In the genomic region with DNA sequence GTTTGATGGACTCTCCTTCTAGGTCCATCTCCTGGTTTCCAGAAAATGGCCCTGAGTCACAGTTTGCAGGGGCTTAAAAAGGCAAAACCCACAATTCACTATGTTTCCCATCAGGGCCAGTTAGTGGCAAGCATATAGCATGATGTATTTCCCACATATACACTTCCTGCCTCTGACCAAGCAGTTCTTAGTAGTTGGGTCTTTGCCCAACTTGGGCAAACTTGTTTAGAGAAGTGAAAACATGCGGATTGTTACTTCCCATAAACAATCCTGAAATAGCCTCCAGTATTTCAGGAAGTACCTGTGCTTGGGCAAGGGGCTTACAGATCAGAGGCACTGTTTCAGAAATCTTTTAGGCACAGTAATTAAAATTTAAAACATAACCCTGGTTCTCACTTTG, we compare ENCODE assay signal across 19 mouse cellular contexts. TPM values are rescaled to one million over a fixed set of nuclear protein-coding genes. Genes with fewer than 3 reads are reported as not detected.
DNase-seq lines count a peak whose midpoint lies in the region; ATAC-seq and TF ChIP-seq lines count a peak whose summit lies in the region.
"Had no signal": no experiment of that assay in that cellular context is flagged by ENCODE, and none has a peak within 500 bp of the region (broad histone marks: within the 10 kb centered on the region; RNA-seq: fewer than 3 reads in every experiment).

No protein-coding gene starts in this region.

- TF ChIP-seq POLR2A in liver, adult 2 months (IDR thresholded peaks at IDR 0.05; ENCODE audit: extremely low read depth, insufficient read depth, low read length) = no peak
- no peak for TF ChIP-seq POLR2A in cerebellum, adult 2 months (IDR thresholded peaks at IDR 0.05; ENCODE audit: borderline replicate concordance, insufficient read depth, low read length)

- no peak overlapping the region for H3K27ac ChIP-seq in heart, embryonic 10.5 days
- no peak overlapping the region for H3K27ac ChIP-seq in liver, adult 2 months (replicated peaks; ENCODE audit: insufficient read depth, low read depth, low read length)
- H3K27ac ChIP-seq in liver, embryonic 11.5 days (ENCODE audit: low read depth, low read length) = no peak overlapping the region
- no peak overlapping the region for H3K27ac ChIP-seq in cerebellum, adult 2 months (ENCODE audit: insufficient read depth, low read length)
- H3K27ac ChIP-seq: heart, embryonic 15.5 days; hindbrain, embryonic 14.5 days; limb, embryonic 12.5 days had no signal

- H3K9me3 ChIP-seq in heart, embryonic 10.5 days = no peaks in the 10 kb centered on the region
- no peaks in the 10 kb centered on the region for H3K9me3 ChIP-seq in liver, embryonic 11.5 days (ENCODE audit: control insufficient read depth, low read length)
- H3K9me3 ChIP-seq: heart, embryonic 15.5 days; limb, embryonic 12.5 days had no signal

- WGBS in heart, embryonic 10.5 days = 74% methylated on average over 1 of the region's 1 CpGs
- 72% methylated on average over 1 of the region's 1 CpGs for WGBS in liver, adult 2 months
- WGBS in liver, embryonic 11.5 days = 50% methylated on average over 1 of the region's 1 CpGs
- WGBS in cerebellum, adult 2 months = 76% methylated on average over 1 of the region's 1 CpGs

- H3K79me2 ChIP-seq in liver, adult 2 months (ENCODE audit: control insufficient read depth, insufficient read depth, low read length) = no peaks in the 10 kb centered on the region

- no peak overlapping the region for H3K9ac ChIP-seq in liver, adult 2 months (ENCODE audit: low read depth, low read length)
- no peak overlapping the region for H3K9ac ChIP-seq in liver, embryonic 11.5 days (ENCODE audit: low read depth, low read length)
- H3K9ac ChIP-seq: heart, embryonic 15.5 days; hindbrain, embryonic 14.5 days; limb, embryonic 12.5 days had no signal

- H3K4me2 ChIP-seq in liver, embryonic 11.5 days = no peak overlapping the region
- H3K4me2 ChIP-seq: heart, embryonic 15.5 days; hindbrain, embryonic 14.5 days; limb, embryonic 12.5 days; midbrain, embryonic 11.5 days had no signal

- H3K4me1 ChIP-seq in heart, embryonic 10.5 days = no peaks in the 10 kb centered on the region
- H3K4me1 ChIP-seq in liver, adult 2 months (ENCODE audit: control insufficient read depth, insufficient read depth, low read length) = no peaks in the 10 kb centered on the region
- H3K4me1 ChIP-seq in liver, embryonic 11.5 days (replicated peaks; ENCODE audit: control insufficient read depth, insufficient read depth, low read length) = no peaks in the 10 kb centered on the region
- H3K4me1 ChIP-seq in cerebellum, adult 2 months (ENCODE audit: control insufficient read depth, insufficient read depth, low read length) = no peaks in the 10 kb centered on the region
- H3K4me1 ChIP-seq: heart, embryonic 15.5 days; limb, embryonic 12.5 days had no signal

- no peaks in the 10 kb centered on the region for H3K36me3 ChIP-seq in heart, embryonic 10.5 days
- no peaks in the 10 kb centered on the region for H3K36me3 ChIP-seq in liver, adult 2 months (ENCODE audit: control insufficient read depth, insufficient read depth, low read length)
- H3K36me3 ChIP-seq in liver, embryonic 11.5 days (ENCODE audit: control insufficient read depth, insufficient read depth, low read length) = no peaks in the 10 kb centered on the region
- H3K36me3 ChIP-seq: heart, embryonic 15.5 days; limb, embryonic 12.5 days had no signal

- no peaks in the 10 kb centered on the region for H3K27me3 ChIP-seq in heart, embryonic 10.5 days (ENCODE audit: insufficient read depth, poor library complexity, severe bottlenecking)
- H3K27me3 ChIP-seq in liver, adult 2 months (ENCODE audit: control insufficient read depth, insufficient read depth, low read length) = no peaks in the 10 kb centered on the region
- no peaks in the 10 kb centered on the region for H3K27me3 ChIP-seq in liver, embryonic 11.5 days (replicated peaks; ENCODE audit: control insufficient read depth, insufficient read depth, low read length)
- no peaks in the 10 kb centered on the region for H3K27me3 ChIP-seq in cerebellum, adult 2 months (ENCODE audit: control insufficient read depth, insufficient read depth, low read length)
- H3K27me3 ChIP-seq: heart, embryonic 15.5 days; limb, embryonic 12.5 days had no signal

- DNase-seq in heart, adult 8-10 months (ENCODE audit: low spot score) = peak; percentile 28
- DNase-seq in heart, embryonic 10.5 days (ENCODE audit: low spot score) = no peak
- DNase-seq in liver, adult 2 months (ENCODE audit: extremely low read depth, low read depth, low spot score) = peak; percentile 41
- DNase-seq in liver, embryonic 11.5 days (ENCODE audit: low spot score) = no peak
- DNase-seq in monocyte, adult 2 months (ENCODE audit: low read depth in 1 of 2, low spot score in 2 of 2) = peak; percentile 21 to 34
- no peak for DNase-seq in cerebellum, adult 2 months
- DNase-seq in neural tube, embryonic 10.5 days (ENCODE audit: extremely low spot score, low spot score) = no peak
- DNase-seq: cerebellum, adult 18-20 months; gastrocnemius, postnatal 10 days; kidney, postnatal 14 days; layer of hippocampus, postnatal 36 days; right cerebral cortex, postnatal 25 days had no signal

- no peak for ATAC-seq in liver, embryonic 11.5 days (replicated peaks; ENCODE audit: low FRiP score)
- ATAC-seq in common myeloid progenitor, adult 5-6 weeks (replicated peaks; ENCODE audit: low read depth, poor library complexity, severe bottlenecking) = peak; percentile 76
- ATAC-seq: intestine, embryonic 16.5 days had no signal

- no peak overlapping the region for H3K4me3 ChIP-seq in heart, embryonic 10.5 days
- H3K4me3 ChIP-seq in liver, adult 2 months (ENCODE audit: insufficient read depth, low read depth, low read length) = no peak overlapping the region
- no peak overlapping the region for H3K4me3 ChIP-seq in liver, embryonic 11.5 days (ENCODE audit: low read depth, low read length)
- H3K4me3 ChIP-seq in cerebellum, adult 2 months (replicated peaks; ENCODE audit: insufficient read depth, low read depth, low read length) = no peak overlapping the region
- H3K4me3 ChIP-seq: heart, embryonic 15.5 days; limb, embryonic 12.5 days had no signal

- no peak for TF ChIP-seq CTCF in liver, adult 2 months (IDR thresholded peaks at IDR 0.05; ENCODE audit: low read depth, low read length)
- TF ChIP-seq CTCF in cerebellum, adult 2 months (IDR thresholded peaks at IDR 0.05; ENCODE audit: borderline replicate concordance, insufficient read depth, low read depth, low read length) = no peak

RNA-seq across cellular contexts. Expression of a gene that starts 13.1 kb away (rescaled TPM):
- total RNA-seq in heart, adult 8-10 months (2022) = not detected
- not detected in 2 replicates for polyA plus RNA-seq in heart, embryonic 10.5 days (2016; fragmentation: Nextera tagmentation; extraction: Ambion mirVana)
- not detected in 2 replicates for total RNA-seq in liver, adult 2 months (2014; rRNA removed)
- not detected in 2 replicates for polyA plus RNA-seq in liver, adult 2 months (2012; rRNA removed)
- not detected in 2 replicates for polyA plus RNA-seq in liver, embryonic 11.5 days (2014; fragmentation: Nextera tagmentation; extraction: Ambion mirVana)
- total RNA-seq in common myeloid progenitor, adult 5-6 weeks (2017) = not detected in 2 replicates
- polyA plus RNA-seq in cerebellum, adult 2 months (2012; rRNA removed) = not detected in 2 replicates
- total RNA-seq: gastrocnemius, postnatal 10 days; layer of hippocampus, postnatal 36 days had no signal
- polyA plus RNA-seq: C2C12; heart, embryonic 15.5 days; intestine, embryonic 16.5 days; limb, embryonic 12.5 days; midbrain, embryonic 11.5 days had no signal

RNA-seq across cellular contexts. Expression of a gene that starts 50.6 kb away (rescaled TPM):
- total RNA-seq in heart, adult 8-10 months (2022) = not detected
- not detected in 2 replicates for polyA plus RNA-seq in heart, embryonic 10.5 days (2016; fragmentation: Nextera tagmentation; extraction: Ambion mirVana)
- total RNA-seq in liver, adult 2 months (2014; rRNA removed) = not detected in 2 replicates
- polyA plus RNA-seq in liver, adult 2 months (2012; rRNA removed) = 0.07 TPM in 1 of 2 replicates, not detected in the other
- polyA plus RNA-seq in liver, embryonic 11.5 days (2014; fragmentation: Nextera tagmentation; extraction: Ambion mirVana) = not detected in 2 replicates
- total RNA-seq in common myeloid progenitor, adult 5-6 weeks (2017) = not detected in 2 replicates
- polyA plus RNA-seq in cerebellum, adult 2 months (2012; rRNA removed) = not detected in 2 replicates
- total RNA-seq: gastrocnemius, postnatal 10 days; layer of hippocampus, postnatal 36 days had no signal
- polyA plus RNA-seq: heart, embryonic 15.5 days; hindbrain, embryonic 14.5 days; limb, embryonic 12.5 days; midbrain, embryonic 11.5 days had no signal

Comparison
In these comparisons a context has a peak if more than half of its experiments do, and no peak if none do; other contexts are left out.
1. DNase-seq: peak in heart, adult 8-10 months (single experiment), liver, adult 2 months (single experiment) and monocyte, adult 2 months (2 of 2); none in heart, embryonic 10.5 days (single experiment), liver, embryonic 11.5 days (single experiment), cerebellum, adult 2 months (0 of 2) and neural tube, embryonic 10.5 days (single experiment).